Mouse (Mus musculus): Measurements from ENCODE around the gene Pak1. TPM values are rescaled to one million over a fixed set of nuclear protein-coding genes. Genes with fewer than 3 reads are reported as not detected.

Pak1 gene
- polyA plus RNA-seq (2015; fragmentation: Nextera tagmentation; extraction: Ambion mirVana) = 15.1 and 15.4 TPM in 2 replicates

- under 1% methylated on average over 31 of the region's 46 CpGs for WGBS
- peak; percentile 92 for ATAC-seq (ENCODE audit: low read depth)
Measured at GRCm38 (mm10) chr7:97788190-97788668, at the start of gene Pak1. Gene Pak1 (plus strand): TSS chr7:97788541.

GRCm38 (mm10) chr7:97740948-97741347, 47.4 kb upstream of the Pak1 start:
- no peaks in the 10 kb centered on the region for H3K27me3 ChIP-seq (ENCODE audit: control insufficient read depth, insufficient read depth, low read depth, low read length)
- no peak overlapping the region for H3K27ac ChIP-seq (ENCODE audit: low read length)
- WGBS = 47% methylated on average over 10 of the region's 10 CpGs
- no peak overlapping the region for H3K9ac ChIP-seq (ENCODE audit: low read length)
- no peak overlapping the region for H3K4me2 ChIP-seq (ENCODE audit: low read depth, low read length)
- no peaks in the 10 kb centered on the region for H3K36me3 ChIP-seq (ENCODE audit: control insufficient read depth, insufficient read depth, low read length)
- no peak overlapping the region for H3K4me3 ChIP-seq (ENCODE audit: low read length)
- H3K9me3 ChIP-seq (ENCODE audit: control insufficient read depth, low read length) = no peaks in the 10 kb centered on the region
- ATAC-seq (ENCODE audit: low read depth) = peak; percentile 32
- peaks cover 11% of the 10 kb centered on the region for H3K4me1 ChIP-seq (replicated peaks; ENCODE audit: control insufficient read depth, insufficient read depth, low read length)

More at GRCm38 (mm10) chr7:97788190-97788668, at the start of gene Pak1:
- H3K27me3 ChIP-seq (ENCODE audit: control insufficient read depth, insufficient read depth, low read depth, low read length) = peaks cover 15% of the 10 kb centered on the region
- H3K4me2 ChIP-seq (ENCODE audit: low read depth, low read length) = peak within 1 kb of the TSS; percentile 98
- peak within 1 kb of the TSS; percentile 83 for H3K4me3 ChIP-seq (ENCODE audit: low read length)
- no peaks in the 10 kb centered on the region for H3K9me3 ChIP-seq (ENCODE audit: control insufficient read depth, low read length)
- H3K36me3 ChIP-seq (ENCODE audit: control insufficient read depth, insufficient read depth, low read length) = no peaks in the 10 kb centered on the region
- peak within 1 kb of the TSS; percentile 83 for H3K9ac ChIP-seq (ENCODE audit: low read length)
- H3K4me1 ChIP-seq (replicated peaks; ENCODE audit: control insufficient read depth, insufficient read depth, low read length) = peaks cover 11% of the 10 kb centered on the region
- peak within 1 kb of the TSS; percentile 63 for H3K27ac ChIP-seq (ENCODE audit: low read length)

- Histone ChIP-seq H3K4me1 (replicated peaks; ENCODE audit: control insufficient read depth, insufficient read depth, low read length) (peaks cover 10% of the 10 kb centered on the region), H3K4me3 (ENCODE audit: low read length) (no peak overlapping the region), H3K9ac (ENCODE audit: low read length) (no peak overlapping the region), H3K9me3 (ENCODE audit: control insufficient read depth, low read length) (no peaks in the 10 kb centered on the region), H3K27ac (ENCODE audit: low read length) (no peak overlapping the region), H3K27me3 (ENCODE audit: control insufficient read depth, insufficient read depth, low read depth, low read length) (no peaks in the 10 kb centered on the region), H3K36me3 (ENCODE audit: control insufficient read depth, insufficient read depth, low read length) (no peaks in the 10 kb centered on the region), H3K4me2 (ENCODE audit: low read depth, low read length) (no peak overlapping the region)
- ATAC-seq (ENCODE audit: low read depth) = no peak
- WGBS = 26% methylated on average over 1 of the region's 1 CpGs
Measured at GRCm38 (mm10) chr7:97741756-97742291, 46.5 kb upstream of the Pak1 start.

GRCm38 (mm10) chr7:97745299-97745698, 43.0 kb upstream of the Pak1 start:
- no peaks in the 10 kb centered on the region for H3K27me3 ChIP-seq (ENCODE audit: control insufficient read depth, insufficient read depth, low read depth, low read length)
- peaks cover 12% of the 10 kb centered on the region; the same call in 1 of the 2 replicates for H3K4me1 ChIP-seq (replicated peaks; ENCODE audit: control insufficient read depth, insufficient read depth, low read length)
- H3K9ac ChIP-seq (ENCODE audit: low read length) = no peak overlapping the region
- H3K36me3 ChIP-seq (ENCODE audit: control insufficient read depth, insufficient read depth, low read length) = no peaks in the 10 kb centered on the region
- no peak overlapping the region for H3K4me2 ChIP-seq (ENCODE audit: low read depth, low read length)
- no peak overlapping the region for H3K27ac ChIP-seq (ENCODE audit: low read length)
- 12% methylated on average over 3 of the region's 3 CpGs for WGBS
- ATAC-seq (ENCODE audit: low read depth) = no peak
- no peak overlapping the region for H3K4me3 ChIP-seq (ENCODE audit: low read length)
- no peaks in the 10 kb centered on the region for H3K9me3 ChIP-seq (ENCODE audit: control insufficient read depth, low read length)

GRCm38 (mm10) chr7:97747176-97747707, 41.1 kb upstream of the Pak1 start:
- ATAC-seq (ENCODE audit: low read depth) = no peak
- H3K36me3 ChIP-seq (ENCODE audit: control insufficient read depth, insufficient read depth, low read length) = no peaks in the 10 kb centered on the region
- 59% methylated on average over 4 of the region's 4 CpGs for WGBS

GRCm38 (mm10) chr7:97747787-97748497, 40.4 kb upstream of the Pak1 start:
- Histone ChIP-seq H3K27me3 (ENCODE audit: control insufficient read depth, insufficient read depth, low read depth, low read length) (no peaks in the 10 kb centered on the region), H3K9me3 (ENCODE audit: control insufficient read depth, low read length) (no peaks in the 10 kb centered on the region), H3K4me3 (ENCODE audit: low read length) (peak overlapping the region; percentile 28), H3K9ac (ENCODE audit: low read length) (peak overlapping the region; percentile 53), H3K36me3 (ENCODE audit: control insufficient read depth, insufficient read depth, low read length) (no peaks in the 10 kb centered on the region), H3K4me2 (ENCODE audit: low read depth, low read length) (peak overlapping the region; percentile 53), H3K4me1 (replicated peaks; ENCODE audit: control insufficient read depth, insufficient read depth, low read length) (peaks cover 9% of the 10 kb centered on the region; the same call in 1 of the 2 replicates), H3K27ac (ENCODE audit: low read length) (no peak overlapping the region)
- peak; percentile 85 for ATAC-seq (ENCODE audit: low read depth)
- 26% methylated on average over 28 of the region's 28 CpGs for WGBS

More at GRCm38 (mm10) chr7:97747176-97747707, 41.1 kb upstream of the Pak1 start:
- H3K27ac ChIP-seq (ENCODE audit: low read length) = no peak overlapping the region
- H3K4me3 ChIP-seq (ENCODE audit: low read length) = no peak overlapping the region
- no peak overlapping the region for H3K4me2 ChIP-seq (ENCODE audit: low read depth, low read length)
- no peaks in the 10 kb centered on the region for H3K9me3 ChIP-seq (ENCODE audit: control insufficient read depth, low read length)
- H3K27me3 ChIP-seq (ENCODE audit: control insufficient read depth, insufficient read depth, low read depth, low read length) = no peaks in the 10 kb centered on the region
- H3K9ac ChIP-seq (ENCODE audit: low read length) = no peak overlapping the region
- peaks cover 9% of the 10 kb centered on the region; the same call in 1 of the 2 replicates for H3K4me1 ChIP-seq (replicated peaks; ENCODE audit: control insufficient read depth, insufficient read depth, low read length)

- H3K27ac ChIP-seq (ENCODE audit: low read length) = peak overlapping the region; percentile 70
- H3K4me2 ChIP-seq (ENCODE audit: low read depth, low read length) = peak overlapping the region; percentile 53
- no peaks in the 10 kb centered on the region for H3K9me3 ChIP-seq (ENCODE audit: control insufficient read depth, low read length)
- peak overlapping the region; percentile 37 for H3K4me3 ChIP-seq (ENCODE audit: low read length)
- ATAC-seq (ENCODE audit: low read depth) = peak; percentile 55
- H3K27me3 ChIP-seq (ENCODE audit: control insufficient read depth, insufficient read depth, low read depth, low read length) = no peaks in the 10 kb centered on the region
- H3K4me1 ChIP-seq (replicated peaks; ENCODE audit: control insufficient read depth, insufficient read depth, low read length) = peaks cover 9% of the 10 kb centered on the region; the same call in 1 of the 2 replicates
- WGBS = 54% methylated on average over 10 of the region's 10 CpGs
- H3K9ac ChIP-seq (ENCODE audit: low read length) = peak overlapping the region; percentile 53
- no peaks in the 10 kb centered on the region for H3K36me3 ChIP-seq (ENCODE audit: control insufficient read depth, insufficient read depth, low read length)
Measured at GRCm38 (mm10) chr7:97748527-97749206, 39.7 kb upstream of the Pak1 start.

GRCm38 (mm10) chr7:97749207-97750190, 38.8 kb upstream of the Pak1 start:
- 27% methylated on average over 19 of the region's 19 CpGs for WGBS
- H3K27ac ChIP-seq (ENCODE audit: low read length) = peak overlapping the region; percentile 70
- no peaks in the 10 kb centered on the region for H3K27me3 ChIP-seq (ENCODE audit: control insufficient read depth, insufficient read depth, low read depth, low read length)
- H3K4me2 ChIP-seq (ENCODE audit: low read depth, low read length) = peak overlapping the region; percentile 53
- H3K9me3 ChIP-seq (ENCODE audit: control insufficient read depth, low read length) = no peaks in the 10 kb centered on the region
- H3K36me3 ChIP-seq (ENCODE audit: control insufficient read depth, insufficient read depth, low read length) = no peaks in the 10 kb centered on the region
- H3K4me3 ChIP-seq (ENCODE audit: low read length) = peak overlapping the region; percentile 37
- ATAC-seq (ENCODE audit: low read depth) = peak; percentile 59; the same call in 1 of the 2 replicates
- H3K4me1 ChIP-seq (replicated peaks; ENCODE audit: control insufficient read depth, insufficient read depth, low read length) = peaks cover 9% of the 10 kb centered on the region; the same call in 1 of the 2 replicates
- peak overlapping the region; percentile 48 for H3K9ac ChIP-seq (ENCODE audit: low read length)

Measured in lung, embryonic 16.5 days (tissue).